Mouse (Mus musculus): Measurements from ENCODE around the gene Scaf4.

- TF ChIP-seq CTCF (IDR thresholded peaks at IDR 0.05; ENCODE audit: control insufficient read depth, insufficient read depth, insufficient read length) = no peak
- TF ChIP-seq MAX (IDR thresholded peaks at IDR 0.05) = no peak
- no peak for TF ChIP-seq USF1 (IDR thresholded peaks at IDR 0.05; ENCODE audit: low read depth)
Measured at GRCm38 (mm10) chr16:90208996-90209395, 75.3 kb downstream of the Scaf4 start.
